Mouse (Mus musculus) MEL (cell line): ENCODE results near the gene Spag7. TPM values are rescaled to one million over a fixed set of nuclear protein-coding genes. Genes with fewer than 3 reads are reported as not detected.

Experiments used
- DNase-seq: peaks from one replicate; pipeline ENCODE4 v3.0.0; 2011; ENCODE audit warnings: low read depth, low spot score
- H3K27ac ChIP-seq: 2 replicates; pipeline ENCODE4 v1.5.1; 2012; ENCODE audit warnings: low read depth, mild to moderate bottlenecking, control low read depth, low read length, moderate library complexity; ENCODE audit not compliant: control insufficient read depth
- H3K27me3 ChIP-seq, 2 experiments: fragments of 150-350 bp in 1 of 2; sonication (generic) in 1 of 2; 2 replicates each; pipeline ENCODE4 v1.6.1; 2012; ENCODE audit warnings: low read length in 2 of 2, mild to moderate bottlenecking in 2 of 2, improper control_type of control experiment in 1 of 2, moderate library complexity in 1 of 2; ENCODE audit not compliant: insufficient read depth in 2 of 2, control insufficient read depth in 1 of 2
- H3K36me3 ChIP-seq, 2 experiments: 2 replicates each; pipeline ENCODE4 v1.6.1; 2012 to 2014; ENCODE audit warnings: low read length in 2 of 2, improper control_type of control experiment in 1 of 2, inconsistent platforms in 1 of 2, mild to moderate bottlenecking in 1 of 2; ENCODE audit not compliant: insufficient read depth in 2 of 2, control insufficient read depth in 1 of 2
- H3K4me1 ChIP-seq, 2 experiments: fragments of 150-350 bp in 1 of 2; sonication (generic) in 1 of 2; 2 replicates each; pipeline ENCODE4 v1.6.1; 2012; ENCODE audit warnings: low read length in 2 of 2, improper control_type of control experiment in 1 of 2, mild to moderate bottlenecking in 1 of 2; ENCODE audit not compliant: insufficient read depth in 2 of 2, control insufficient read depth in 1 of 2
- H3K4me3 ChIP-seq, 2 experiments: fragments of 150-350 bp in 1 of 2; sonication (generic) in 1 of 2; 2 replicates each; pipeline ENCODE4 v1.5.1; 2012; ENCODE audit warnings: low read depth in 2 of 2, low read length in 2 of 2, mild to moderate bottlenecking in 2 of 2, moderate library complexity in 2 of 2, control low read depth in 1 of 2, improper control_type of control experiment in 1 of 2; ENCODE audit not compliant: control insufficient read depth in 1 of 2, insufficient read depth in 1 of 2
- H3K79me2 ChIP-seq: 2 replicates; pipeline ENCODE4 v1.6.1; 2012; ENCODE audit warnings: mild to moderate bottlenecking, low read length, moderate library complexity; ENCODE audit not compliant: control insufficient read depth, poor library complexity, insufficient read depth
- H3K9ac ChIP-seq: 2 replicates; pipeline ENCODE4 v1.6.1; 2012; ENCODE audit warnings: low read depth, mild to moderate bottlenecking, control low read depth, low read length, moderate library complexity; ENCODE audit not compliant: control insufficient read depth, poor library complexity, severe bottlenecking
- H3K9me3 ChIP-seq: fragments of 150-350 bp; sonication (generic); replicated peaks from 2 replicates; pipeline ENCODE4 v1.6.1; 2012; ENCODE audit warnings: mild to moderate bottlenecking, low read length, improper control_type of control experiment, moderate library complexity; ENCODE audit not compliant: insufficient read depth
- BHLHE40 ChIP-seq: IDR thresholded peaks from 2 replicates; pipeline ENCODE4 v1.6.1; 2012; ENCODE audit warnings: low read depth, mild to moderate bottlenecking, inconsistent platforms, low read length, improper control_type of control experiment, borderline replicate concordance
- CHD1 ChIP-seq: IDR thresholded peaks from 2 replicates; pipeline ENCODE4 v1.6.1; 2012; ENCODE audit warnings: low read depth, mild to moderate bottlenecking, inconsistent platforms, low read length, improper control_type of control experiment
- CHD2 ChIP-seq: IDR thresholded peaks from 2 replicates; pipeline ENCODE4 v1.6.1; 2011; ENCODE audit warnings: low read length, improper control_type of control experiment
- ELF1 ChIP-seq: IDR thresholded peaks from 2 replicates; pipeline ENCODE4 v1.6.1; 2014; ENCODE audit warnings: low read depth, mild to moderate bottlenecking, inconsistent platforms, low read length, improper control_type of control experiment, moderate library complexity
- EP300 ChIP-seq, 2 experiments: IDR thresholded peaks; 2 replicates each; pipeline ENCODE4 v1.6.1; 2011; ENCODE audit warnings: improper control_type of control experiment in 2 of 2, low read length in 2 of 2, low read depth in 1 of 2, mild to moderate bottlenecking in 1 of 2
- ETS1 ChIP-seq: IDR thresholded peaks from 2 replicates; pipeline ENCODE4 v1.6.1; 2012; ENCODE audit warnings: low read depth, mild to moderate bottlenecking, inconsistent platforms, low read length, improper control_type of control experiment, moderate library complexity
- GABPA ChIP-seq: IDR thresholded peaks from 2 replicates; pipeline ENCODE4 v1.6.1; 2012; ENCODE audit warnings: low read depth, mild to moderate bottlenecking, inconsistent platforms, low read length, improper control_type of control experiment, moderate library complexity
- GATA1 ChIP-seq: IDR thresholded peaks from 2 replicates; pipeline ENCODE4 v1.6.1; 2011; ENCODE audit warnings: low read depth, low read length, improper control_type of control experiment
- JUND ChIP-seq: IDR thresholded peaks from 2 replicates; pipeline ENCODE4 v1.6.1; 2011; ENCODE audit warnings: low read depth, mild to moderate bottlenecking, improper control_type of control experiment, low read length
- KAT2A ChIP-seq: conservative IDR thresholded peaks from 2 replicates; pipeline ENCODE4 v1.6.1; 2012; ENCODE audit warnings: low read depth, low read length, improper control_type of control experiment, inconsistent platforms
- MAFK ChIP-seq: IDR thresholded peaks from 2 replicates; pipeline ENCODE4 v1.6.1; 2011; ENCODE audit warnings: low read depth, mild to moderate bottlenecking, low read length, improper control_type of control experiment, borderline replicate concordance
- MAX ChIP-seq: IDR thresholded peaks from 2 replicates; pipeline ENCODE4 v1.6.1; 2011; ENCODE audit warnings: low read length, improper control_type of control experiment
- MAZ ChIP-seq: IDR thresholded peaks from 2 replicates; pipeline ENCODE4 v1.6.1; 2012; ENCODE audit warnings: low read depth, mild to moderate bottlenecking, inconsistent platforms, low read length, improper control_type of control experiment
- MEF2A ChIP-seq: IDR thresholded peaks from 2 replicates; pipeline ENCODE4 v1.6.1; 2014; ENCODE audit warnings: low read depth, mild to moderate bottlenecking, inconsistent platforms, low read length, improper control_type of control experiment; ENCODE audit not compliant: poor library complexity, insufficient replicate concordance, severe bottlenecking; ENCODE audit errors: extremely low read depth
- MXI1 ChIP-seq: IDR thresholded peaks from 2 replicates; pipeline ENCODE4 v1.6.1; 2011; ENCODE audit warnings: mild to moderate bottlenecking, low read depth, low read length, improper control_type of control experiment
- MYB ChIP-seq: IDR thresholded peaks from 2 replicates; pipeline ENCODE4 v1.6.1; 2011; ENCODE audit warnings: mild to moderate bottlenecking, low read depth, low read length, improper control_type of control experiment
- MYC ChIP-seq: IDR thresholded peaks from 2 replicates; pipeline ENCODE4 v1.6.1; 2011; ENCODE audit warnings: low read depth, mild to moderate bottlenecking, low read length, improper control_type of control experiment, moderate library complexity
- NELFE ChIP-seq: IDR thresholded peaks from 2 replicates; pipeline ENCODE4 v1.6.1; 2011; ENCODE audit warnings: low read depth, low read length, improper control_type of control experiment
- NRF1 ChIP-seq: IDR thresholded peaks from 2 replicates; pipeline ENCODE4 v1.6.1; 2014; ENCODE audit warnings: low read depth, mild to moderate bottlenecking, inconsistent platforms, low read length, improper control_type of control experiment, moderate library complexity; ENCODE audit not compliant: poor library complexity, insufficient read depth, severe bottlenecking
- POLR2A ChIP-seq, 2 experiments: IDR thresholded peaks; 2 replicates each; pipeline ENCODE4 v1.6.1; 2011 to 2012; ENCODE audit warnings: low read length in 2 of 2, mild to moderate bottlenecking in 2 of 2, control low read depth in 1 of 2, improper control_type of control experiment in 1 of 2, low read depth in 1 of 2, moderate library complexity in 1 of 2; ENCODE audit not compliant: control insufficient read depth in 1 of 2, insufficient read depth in 1 of 2, poor library complexity in 1 of 2
- POLR2AphosphoS2 ChIP-seq: IDR thresholded peaks from 2 replicates; pipeline ENCODE4 v1.6.1; 2011; ENCODE audit warnings: low read length, improper control_type of control experiment
- POLR2AphosphoS5 ChIP-seq: IDR thresholded peaks from 2 replicates; pipeline ENCODE4 v1.6.1; 2012; ENCODE audit warnings: low read depth, borderline replicate concordance, mild to moderate bottlenecking, inconsistent platforms, low read length, moderate library complexity, mixed read lengths
- RAD21 ChIP-seq: IDR thresholded peaks from 2 replicates; pipeline ENCODE4 v1.6.1; 2011; ENCODE audit warnings: mild to moderate bottlenecking, low read depth, low read length, improper control_type of control experiment
- RCOR1 ChIP-seq: IDR thresholded peaks from 2 replicates; pipeline ENCODE4 v1.6.1; 2012; ENCODE audit warnings: low read depth, mild to moderate bottlenecking, inconsistent platforms, low read length, improper control_type of control experiment
- SIN3A ChIP-seq: IDR thresholded peaks from 2 replicates; pipeline ENCODE4 v1.6.1; 2012; ENCODE audit warnings: low read length, improper control_type of control experiment, inconsistent platforms
- SMC3 ChIP-seq: IDR thresholded peaks from 2 replicates; pipeline ENCODE4 v1.6.1; 2011; ENCODE audit warnings: low read depth, low read length, improper control_type of control experiment
- TAL1 ChIP-seq: IDR thresholded peaks from 2 replicates; pipeline ENCODE4 v1.6.1; 2012; ENCODE audit warnings: mild to moderate bottlenecking, inconsistent platforms, low read length, moderate library complexity, mixed read lengths
- TBP ChIP-seq: IDR thresholded peaks from 2 replicates; pipeline ENCODE4 v1.8.0; 2011; ENCODE audit warnings: low read depth, low read length, improper control_type of control experiment
- TCF12 ChIP-seq: IDR thresholded peaks from 2 replicates; pipeline ENCODE4 v1.6.1; 2014; ENCODE audit warnings: low read depth, mild to moderate bottlenecking, inconsistent platforms, low read length, improper control_type of control experiment, moderate library complexity
- UBTF ChIP-seq: IDR thresholded peaks from 2 replicates; pipeline ENCODE4 v1.6.1; 2012; ENCODE audit warnings: low read depth, mild to moderate bottlenecking, inconsistent platforms, low read length, improper control_type of control experiment, moderate library complexity, borderline replicate concordance; ENCODE audit not compliant: insufficient read depth
- USF1 ChIP-seq: IDR thresholded peaks from 2 replicates; pipeline ENCODE4 v1.6.1; 2014; ENCODE audit warnings: low read depth, mild to moderate bottlenecking, inconsistent platforms, low read length, improper control_type of control experiment, moderate library complexity
- ZC3H11A ChIP-seq: IDR thresholded peaks from 2 replicates; pipeline ENCODE4 v1.6.1; 2012; ENCODE audit warnings: low read depth, mild to moderate bottlenecking, inconsistent platforms, low read length, improper control_type of control experiment
- ZKSCAN1 ChIP-seq: IDR thresholded peaks from 2 replicates; pipeline ENCODE4 v1.6.1; 2012; ENCODE audit warnings: low read depth, mild to moderate bottlenecking, inconsistent platforms, low read length, improper control_type of control experiment, moderate library complexity
- ZMIZ1 ChIP-seq: IDR thresholded peaks from 2 replicates; pipeline ENCODE4 v1.6.1; 2012; ENCODE audit warnings: low read depth, mild to moderate bottlenecking, inconsistent platforms, low read length, improper control_type of control experiment, moderate library complexity
- ZNF384 ChIP-seq: IDR thresholded peaks from 2 replicates; pipeline ENCODE4 v1.6.1; 2012; ENCODE audit warnings: low read depth, mild to moderate bottlenecking, inconsistent platforms, low read length, improper control_type of control experiment
- polyA plus RNA-seq, 2 experiments: library from polyadenylated mRNA; stranded (reverse) in 1 of 2; unstranded in 1 of 2; fragments of >175 nt in 1 of 2; fragments of >200 nt in 1 of 2; gene quantifications; 2 replicates each; pipeline versions ENCODE4 v1.2.1 to v1.2.4; 2012; ENCODE audit warnings: low replicate concordance in 2 of 2, low read depth in 1 of 2; ENCODE audit not compliant: insufficient read length in 2 of 2, insufficient read depth in 1 of 2, missing spikeins in 1 of 2
- total RNA-seq: library from RNA; depleted of rRNA; stranded (reverse); fragments of 300-350 nt; gene quantifications from 2 replicates; pipeline ENCODE4 v1.2.3, GENCODE M21; 2012; rRNA removed

Spag7 gene
- total RNA-seq = 76.4 and 81.0 TPM in 2 replicates
- 10 to 100 TPM in 1 of 2 experiments, not detected in 1; 99.6 TPM for polyA plus RNA-seq

GRCm38 (mm10) chr11:70668771-70669505, at the start of gene Spag7:
Spag7 (minus strand) TSS chr11:70669416.
- H3K9me3 ChIP-seq = no peaks in the 10 kb centered on the region
- H3K36me3 ChIP-seq = peaks cover 0 to 11% of the 10 kb centered on the region in 2 experiments; a peak in 2 of 4 replicates
- H3K4me3 ChIP-seq = peak within 1 kb of the TSS; percentile 75 to 87
- H3K27ac ChIP-seq = peak within 1 kb of the TSS; percentile 97
- peak within 1 kb of the TSS; percentile 90 for H3K9ac ChIP-seq
- H3K27me3 ChIP-seq = no peaks in the 10 kb centered on the region
- H3K79me2 ChIP-seq = peaks cover 18% of the 10 kb centered on the region
- DNase-seq = peak; percentile 100
- peaks cover 2 to 24% of the 10 kb centered on the region in 2 experiments; a peak in 3 of 4 replicates for H3K4me1 ChIP-seq
- TF ChIP-seq TAL1 (no peak), ZKSCAN1 (no peak), POLR2A (IDR thresholded peaks at IDR 0.05; ENCODE audit: control insufficient read depth in 1 of 2, insufficient read depth in 1 of 2, low read depth in 1 of 2, low read length in 2 of 2, poor library complexity in 1 of 2) (peak; percentile 87 to 93), ZC3H11A (no peak), SIN3A (peak; percentile 38), NELFE (peak; percentile 89), RAD21 (no peak), RCOR1 (peak; percentile 57; the same call in 1 of the 2 replicates), MAX (no peak), BHLHE40 (no peak), MYC (peak; percentile 70), POLR2AphosphoS2 (peak; percentile 84), MAFK (no peak), POLR2AphosphoS5 (0 out of 2 replicates have a peak, but pooled peaks have one; percentile 19), MEF2A (no peak), CHD2 (peak; percentile 93), ZMIZ1 (peak; percentile 69; the same call in 1 of the 2 replicates), ZNF384 (no peak), KAT2A (peak; percentile 58; the same call in 1 of the 2 replicates), USF1 (no peak), ETS1 (peak; percentile 55; the same call in 1 of the 2 replicates), UBTF (no peak), ELF1 (peak; percentile 81), CHD1 (no peak), TBP (peak; percentile 92), MYB (no peak), JUND (no peak), NRF1 (peak; percentile 49; the same call in 1 of the 2 replicates), MXI1 (peak; percentile 16; the same call in 1 of the 2 replicates), MAZ (peak; percentile 51; the same call in 1 of the 2 replicates), GABPA (no peak), EP300 (IDR thresholded peaks at IDR 0.05; ENCODE audit: low read depth in 1 of 2, low read length in 2 of 2) (no peak; a peak in 1 of 4 replicates), SMC3 (no peak), GATA1 (peak; percentile 64; the same call in 1 of the 2 replicates), TCF12 (peak; percentile 67)
